Mouse (Mus musculus) thymus, adult 2 months (tissue): ENCODE measurements at regions not wholly inside any gene's neighbourhood (a gene's known extent, or its start where the extent isn't known, plus 50 kb on each side); places are given as distances from the start of the nearest gene placed in this dataset.

ENCODE experiments used
- CTCF ChIP-seq: fragments of 200-500 bp; IDR thresholded peaks from 2 replicates; pipeline ENCODE4 v1.5.1; 2012; ENCODE audit warnings: mild to moderate bottlenecking, control low read depth, low read length, moderate library complexity, borderline replicate concordance; ENCODE audit not compliant: control insufficient read depth, poor library complexity, insufficient read depth; ENCODE audit errors: extremely low read depth
- POLR2A ChIP-seq: fragments of 200-500 bp; IDR thresholded peaks from 2 replicates; pipeline ENCODE4 v1.6.1; 2012; ENCODE audit warnings: mild to moderate bottlenecking, low read length, control low read depth, moderate library complexity; ENCODE audit not compliant: control insufficient read depth, poor library complexity, insufficient read depth; ENCODE audit errors: extremely low read depth

DNA sequence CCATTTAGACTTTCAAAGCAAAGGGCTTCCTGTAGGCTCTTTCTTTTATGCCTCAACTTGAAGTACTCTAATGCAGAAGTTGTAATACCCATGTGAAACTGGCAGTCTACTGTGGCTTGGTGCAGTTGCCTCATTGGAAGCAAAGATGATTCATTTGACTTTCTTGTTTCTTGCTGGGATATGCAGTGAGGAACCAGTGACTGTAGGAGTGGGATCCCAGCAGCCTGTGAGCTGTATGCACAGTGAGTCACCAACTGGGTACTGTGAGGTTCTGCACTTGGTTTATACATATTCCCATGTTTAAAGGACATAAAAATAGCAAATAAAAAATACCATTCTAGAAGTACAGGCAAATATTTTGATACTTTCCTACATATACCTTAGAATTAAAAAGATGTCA, 202.6 kb downstream of the Ttc32 start:
- TF ChIP-seq CTCF (no peak), POLR2A (no peak)
